Mouse (Mus musculus) MEL (cell line): ENCODE results near the gene Upp1. TPM values are rescaled to one million over a fixed set of nuclear protein-coding genes. Genes with fewer than 3 reads are reported as not detected.

Experiments used
- DNase-seq: peaks from one replicate; pipeline ENCODE4 v3.0.0; 2011; ENCODE audit warnings: low read depth, low spot score
- H3K27ac ChIP-seq: 2 replicates; pipeline ENCODE4 v1.5.1; 2012; ENCODE audit warnings: low read depth, mild to moderate bottlenecking, control low read depth, low read length, moderate library complexity; ENCODE audit not compliant: control insufficient read depth
- H3K27me3 ChIP-seq, 2 experiments: fragments of 150-350 bp in 1 of 2; sonication (generic) in 1 of 2; 2 replicates each; pipeline ENCODE4 v1.6.1; 2012; ENCODE audit warnings: low read length in 2 of 2, mild to moderate bottlenecking in 2 of 2, improper control_type of control experiment in 1 of 2, moderate library complexity in 1 of 2; ENCODE audit not compliant: insufficient read depth in 2 of 2, control insufficient read depth in 1 of 2
- H3K36me3 ChIP-seq, 2 experiments: 2 replicates each; pipeline ENCODE4 v1.6.1; 2012 to 2014; ENCODE audit warnings: low read length in 2 of 2, improper control_type of control experiment in 1 of 2, inconsistent platforms in 1 of 2, mild to moderate bottlenecking in 1 of 2; ENCODE audit not compliant: insufficient read depth in 2 of 2, control insufficient read depth in 1 of 2
- H3K4me1 ChIP-seq, 2 experiments: fragments of 150-350 bp in 1 of 2; sonication (generic) in 1 of 2; 2 replicates each; pipeline ENCODE4 v1.6.1; 2012; ENCODE audit warnings: low read length in 2 of 2, improper control_type of control experiment in 1 of 2, mild to moderate bottlenecking in 1 of 2; ENCODE audit not compliant: insufficient read depth in 2 of 2, control insufficient read depth in 1 of 2
- H3K4me3 ChIP-seq, 2 experiments: fragments of 150-350 bp in 1 of 2; sonication (generic) in 1 of 2; 2 replicates each; pipeline ENCODE4 v1.5.1; 2012; ENCODE audit warnings: low read depth in 2 of 2, low read length in 2 of 2, mild to moderate bottlenecking in 2 of 2, moderate library complexity in 2 of 2, control low read depth in 1 of 2, improper control_type of control experiment in 1 of 2; ENCODE audit not compliant: control insufficient read depth in 1 of 2, insufficient read depth in 1 of 2
- H3K79me2 ChIP-seq: 2 replicates; pipeline ENCODE4 v1.6.1; 2012; ENCODE audit warnings: mild to moderate bottlenecking, low read length, moderate library complexity; ENCODE audit not compliant: control insufficient read depth, poor library complexity, insufficient read depth
- H3K9ac ChIP-seq: 2 replicates; pipeline ENCODE4 v1.6.1; 2012; ENCODE audit warnings: low read depth, mild to moderate bottlenecking, control low read depth, low read length, moderate library complexity; ENCODE audit not compliant: control insufficient read depth, poor library complexity, severe bottlenecking
- H3K9me3 ChIP-seq: fragments of 150-350 bp; sonication (generic); replicated peaks from 2 replicates; pipeline ENCODE4 v1.6.1; 2012; ENCODE audit warnings: mild to moderate bottlenecking, low read length, improper control_type of control experiment, moderate library complexity; ENCODE audit not compliant: insufficient read depth
- CTCF ChIP-seq, 3 experiments: IDR thresholded peaks in 2 of 3; conservative IDR thresholded peaks in 1 of 3; 2 replicates each; pipeline ENCODE4 v1.5.1; 2011 to 2012; ENCODE audit warnings: low read length in 3 of 3, low read depth in 2 of 3, mild to moderate bottlenecking in 2 of 3, improper control_type of control experiment in 1 of 3, inconsistent platforms in 1 of 3, mixed read lengths in 1 of 3, moderate library complexity in 1 of 3; ENCODE audit not compliant: control insufficient read depth in 1 of 3, insufficient read depth in 1 of 3, poor library complexity in 1 of 3, severe bottlenecking in 1 of 3
- ELF1 ChIP-seq: IDR thresholded peaks from 2 replicates; pipeline ENCODE4 v1.6.1; 2014; ENCODE audit warnings: low read depth, mild to moderate bottlenecking, inconsistent platforms, low read length, improper control_type of control experiment, moderate library complexity
- EP300 ChIP-seq, 2 experiments: IDR thresholded peaks; 2 replicates each; pipeline ENCODE4 v1.6.1; 2011; ENCODE audit warnings: improper control_type of control experiment in 2 of 2, low read length in 2 of 2, low read depth in 1 of 2, mild to moderate bottlenecking in 1 of 2
- GABPA ChIP-seq: IDR thresholded peaks from 2 replicates; pipeline ENCODE4 v1.6.1; 2012; ENCODE audit warnings: low read depth, mild to moderate bottlenecking, inconsistent platforms, low read length, improper control_type of control experiment, moderate library complexity
- GATA1 ChIP-seq: IDR thresholded peaks from 2 replicates; pipeline ENCODE4 v1.6.1; 2011; ENCODE audit warnings: low read depth, low read length, improper control_type of control experiment
- JUND ChIP-seq: IDR thresholded peaks from 2 replicates; pipeline ENCODE4 v1.6.1; 2011; ENCODE audit warnings: low read depth, mild to moderate bottlenecking, improper control_type of control experiment, low read length
- KAT2A ChIP-seq: conservative IDR thresholded peaks from 2 replicates; pipeline ENCODE4 v1.6.1; 2012; ENCODE audit warnings: low read depth, low read length, improper control_type of control experiment, inconsistent platforms
- MEF2A ChIP-seq: IDR thresholded peaks from 2 replicates; pipeline ENCODE4 v1.6.1; 2014; ENCODE audit warnings: low read depth, mild to moderate bottlenecking, inconsistent platforms, low read length, improper control_type of control experiment; ENCODE audit not compliant: poor library complexity, insufficient replicate concordance, severe bottlenecking; ENCODE audit errors: extremely low read depth
- NRF1 ChIP-seq: IDR thresholded peaks from 2 replicates; pipeline ENCODE4 v1.6.1; 2014; ENCODE audit warnings: low read depth, mild to moderate bottlenecking, inconsistent platforms, low read length, improper control_type of control experiment, moderate library complexity; ENCODE audit not compliant: poor library complexity, insufficient read depth, severe bottlenecking
- POLR2AphosphoS2 ChIP-seq: IDR thresholded peaks from 2 replicates; pipeline ENCODE4 v1.6.1; 2011; ENCODE audit warnings: low read length, improper control_type of control experiment
- RCOR1 ChIP-seq: IDR thresholded peaks from 2 replicates; pipeline ENCODE4 v1.6.1; 2012; ENCODE audit warnings: low read depth, mild to moderate bottlenecking, inconsistent platforms, low read length, improper control_type of control experiment
- SMC3 ChIP-seq: IDR thresholded peaks from 2 replicates; pipeline ENCODE4 v1.6.1; 2011; ENCODE audit warnings: low read depth, low read length, improper control_type of control experiment
- TAL1 ChIP-seq: IDR thresholded peaks from 2 replicates; pipeline ENCODE4 v1.6.1; 2012; ENCODE audit warnings: mild to moderate bottlenecking, inconsistent platforms, low read length, moderate library complexity, mixed read lengths
- TCF12 ChIP-seq: IDR thresholded peaks from 2 replicates; pipeline ENCODE4 v1.6.1; 2014; ENCODE audit warnings: low read depth, mild to moderate bottlenecking, inconsistent platforms, low read length, improper control_type of control experiment, moderate library complexity
- USF1 ChIP-seq: IDR thresholded peaks from 2 replicates; pipeline ENCODE4 v1.6.1; 2014; ENCODE audit warnings: low read depth, mild to moderate bottlenecking, inconsistent platforms, low read length, improper control_type of control experiment, moderate library complexity
- USF2 ChIP-seq, 2 experiments: IDR thresholded peaks; 2 replicates each; pipeline ENCODE4 v1.6.1; 2011 to 2012; ENCODE audit warnings: improper control_type of control experiment in 2 of 2, low read length in 2 of 2, borderline replicate concordance in 1 of 2, inconsistent platforms in 1 of 2, low read depth in 1 of 2, mild to moderate bottlenecking in 1 of 2; ENCODE audit not compliant: insufficient read depth in 1 of 2
- polyA plus RNA-seq, 2 experiments: library from polyadenylated mRNA; stranded (reverse) in 1 of 2; unstranded in 1 of 2; fragments of >175 nt in 1 of 2; fragments of >200 nt in 1 of 2; gene quantifications; 2 replicates each; pipeline versions ENCODE4 v1.2.1 to v1.2.4; 2012; ENCODE audit warnings: low replicate concordance in 2 of 2, low read depth in 1 of 2; ENCODE audit not compliant: insufficient read length in 2 of 2, insufficient read depth in 1 of 2, missing spikeins in 1 of 2
- total RNA-seq: library from RNA; depleted of rRNA; stranded (reverse); fragments of 300-350 nt; gene quantifications from 2 replicates; pipeline ENCODE4 v1.2.3, GENCODE M21; 2012

The Upp1 gene
- total and polyA plus RNA-seq, 3 experiments: 1.2 to 1.4 TPM; not detected in 1

DNA sequence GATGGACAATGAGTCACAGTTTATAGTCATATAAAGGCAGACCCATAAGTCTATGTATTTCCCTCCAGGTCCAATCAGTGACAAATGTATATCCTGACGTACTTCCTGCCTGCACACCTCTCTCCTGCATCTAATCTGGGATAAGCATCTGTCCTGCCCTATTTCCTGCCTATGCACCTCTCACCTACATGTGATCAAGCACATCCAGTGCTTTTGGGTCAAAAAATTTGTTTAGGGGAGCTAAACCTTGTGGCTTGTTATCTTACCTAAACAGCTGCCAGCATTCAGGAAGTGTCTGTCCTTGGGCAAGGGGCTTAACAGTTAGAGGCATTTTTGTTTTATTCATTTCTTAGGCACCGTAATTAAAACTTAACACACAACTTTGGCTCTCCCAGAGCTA is 4.7 kb upstream of the Upp1 start (continued):
- TF ChIP-seq USF2 (IDR thresholded peaks at IDR 0.05; ENCODE audit: borderline replicate concordance in 1 of 2, insufficient read depth in 1 of 2, low read depth in 1 of 2, low read length in 2 of 2): no peak

DNA sequence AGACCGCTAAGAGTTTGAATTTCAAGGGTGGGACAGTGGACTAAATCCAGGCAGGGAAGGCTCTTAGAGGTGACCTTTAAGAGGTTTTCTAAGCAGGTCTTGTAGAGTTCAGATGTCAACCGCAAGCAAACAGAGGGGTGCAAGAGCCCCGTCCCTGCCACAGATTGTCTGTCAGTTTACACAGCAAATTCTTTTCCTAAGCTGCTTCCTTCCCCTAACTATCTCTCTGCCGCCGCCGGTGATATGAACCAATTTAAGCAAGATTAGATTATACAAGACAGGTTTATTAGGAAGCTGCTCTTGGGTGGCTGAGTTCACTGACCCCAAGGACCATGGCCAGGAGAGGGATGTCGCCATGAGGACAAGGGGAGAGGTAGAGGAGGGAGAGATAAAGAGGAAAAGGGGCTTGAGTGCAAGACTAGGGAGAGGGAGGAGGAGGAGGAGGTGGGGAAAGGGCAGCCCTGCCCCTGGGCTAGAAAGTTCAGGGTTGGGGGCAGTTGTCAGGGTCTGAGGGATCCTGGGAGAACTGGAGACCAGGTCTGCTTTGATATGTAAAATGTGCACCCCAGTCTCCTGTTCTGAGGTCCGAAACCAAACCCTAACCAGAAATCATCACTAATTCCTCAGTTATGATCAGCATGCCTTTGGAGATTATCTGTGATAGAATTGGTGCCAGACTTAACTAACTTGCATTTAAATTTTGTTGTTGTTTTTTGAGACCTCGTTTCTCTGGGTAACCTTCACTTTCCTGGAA is 2.4 kb upstream of the Upp1 start:
- no peak for TF ChIP-seq POLR2AphosphoS2
- TF ChIP-seq USF1: no peak
- no peak for TF ChIP-seq JUND
- TF ChIP-seq NRF1: no peak
- TF ChIP-seq RCOR1: no peak
- no peak for TF ChIP-seq SMC3
- no peak for TF ChIP-seq MEF2A
- TF ChIP-seq TCF12: 0 out of 2 replicates have a peak, but pooled peaks have one; percentile 14
- TF ChIP-seq ELF1: no peak
- no peak for TF ChIP-seq CTCF (IDR thresholded peaks at IDR 0.05 in 2 of 3, conservative IDR thresholded peaks at IDR 0.05 in 1 of 3; ENCODE audit: control insufficient read depth in 1 of 3, insufficient read depth in 1 of 3, low read depth in 2 of 3, low read length in 3 of 3, poor library complexity in 1 of 3, severe bottlenecking in 1 of 3)
- peak; percentile 11 to 51; a peak in 1 of 4 replicates for TF ChIP-seq EP300 (IDR thresholded peaks at IDR 0.05; ENCODE audit: low read depth in 1 of 2, low read length in 2 of 2)
- TF ChIP-seq GABPA: no peak
- TF ChIP-seq GATA1: peak; percentile 51; the same call in 1 of the 2 replicates
- Histone ChIP-seq H3K27ac (no peak overlapping the region), H3K9me3 (no peaks in the 10 kb centered on the region), H3K4me1 (peaks cover 18 to 39% of the 10 kb centered on the region in 2 experiments), H3K9ac (no peak overlapping the region), H3K79me2 (no peaks in the 10 kb centered on the region), H3K27me3 (no peaks in the 10 kb centered on the region), H3K36me3 (peaks cover 0 to 40% of the 10 kb centered on the region in 2 experiments; a peak in 2 of 4 replicates), H3K4me3 (peak overlapping the region; percentile 41 to 71)
- peak; percentile 38 for DNase-seq

DNA sequence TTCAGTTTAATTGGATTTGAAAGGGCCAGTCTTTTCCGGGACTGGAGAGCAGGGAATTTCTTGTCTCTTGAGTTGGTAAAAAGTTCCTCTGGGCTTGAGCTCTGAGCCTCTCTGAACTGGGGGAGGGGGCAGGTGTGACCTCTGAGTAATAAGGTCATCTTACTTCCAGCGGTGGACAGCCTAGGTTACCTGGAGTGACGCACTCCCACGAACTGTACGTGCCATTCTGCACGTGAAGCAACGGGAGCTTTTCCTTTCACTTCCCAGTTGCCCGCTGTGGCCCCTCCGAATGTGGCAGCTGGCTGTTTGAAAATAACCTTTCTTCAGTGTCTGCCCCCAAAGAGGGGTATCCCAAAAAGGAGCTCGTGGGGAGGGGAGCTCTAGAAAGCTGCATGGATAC is 1.8 kb upstream of the Upp1 start:
- Histone ChIP-seq H3K36me3 (peaks cover 0 to 40% of the 10 kb centered on the region in 2 experiments; a peak in 2 of 4 replicates), H3K9me3 (no peaks in the 10 kb centered on the region), H3K9ac (no peak overlapping the region), H3K27me3 (no peaks in the 10 kb centered on the region; a peak in 1 of 4 replicates), H3K4me3 (peak overlapping the region; percentile 41 to 71), H3K4me1 (peaks cover 18 to 39% of the 10 kb centered on the region in 2 experiments), H3K27ac (no peak overlapping the region), H3K79me2 (no peaks in the 10 kb centered on the region)
- TF ChIP-seq TAL1 (no peak), MEF2A (no peak), USF2 (IDR thresholded peaks at IDR 0.05; ENCODE audit: borderline replicate concordance in 1 of 2, insufficient read depth in 1 of 2, low read depth in 1 of 2, low read length in 2 of 2) (no peak), KAT2A (no peak), JUND (no peak)
- DNase-seq: peak; percentile 20
